Mouse (Mus musculus) cortical plate, adult 2 months (tissue): ENCODE data around the gene Shroom3.

Experiments
- CTCF ChIP-seq: fragments of 200-500 bp; IDR thresholded peaks from 2 replicates; pipeline ENCODE4 v1.5.1; 2011; ENCODE audit warnings: mild to moderate bottlenecking, control low read depth, low read length; ENCODE audit not compliant: insufficient read depth; ENCODE audit errors: extremely low read depth
- POLR2A ChIP-seq: fragments of 200-500 bp; IDR thresholded peaks from 2 replicates; pipeline ENCODE4 v1.6.1; 2011; ENCODE audit warnings: mild to moderate bottlenecking, low read length, control low read depth; ENCODE audit not compliant: insufficient read depth; ENCODE audit errors: extremely low read depth

DNA sequence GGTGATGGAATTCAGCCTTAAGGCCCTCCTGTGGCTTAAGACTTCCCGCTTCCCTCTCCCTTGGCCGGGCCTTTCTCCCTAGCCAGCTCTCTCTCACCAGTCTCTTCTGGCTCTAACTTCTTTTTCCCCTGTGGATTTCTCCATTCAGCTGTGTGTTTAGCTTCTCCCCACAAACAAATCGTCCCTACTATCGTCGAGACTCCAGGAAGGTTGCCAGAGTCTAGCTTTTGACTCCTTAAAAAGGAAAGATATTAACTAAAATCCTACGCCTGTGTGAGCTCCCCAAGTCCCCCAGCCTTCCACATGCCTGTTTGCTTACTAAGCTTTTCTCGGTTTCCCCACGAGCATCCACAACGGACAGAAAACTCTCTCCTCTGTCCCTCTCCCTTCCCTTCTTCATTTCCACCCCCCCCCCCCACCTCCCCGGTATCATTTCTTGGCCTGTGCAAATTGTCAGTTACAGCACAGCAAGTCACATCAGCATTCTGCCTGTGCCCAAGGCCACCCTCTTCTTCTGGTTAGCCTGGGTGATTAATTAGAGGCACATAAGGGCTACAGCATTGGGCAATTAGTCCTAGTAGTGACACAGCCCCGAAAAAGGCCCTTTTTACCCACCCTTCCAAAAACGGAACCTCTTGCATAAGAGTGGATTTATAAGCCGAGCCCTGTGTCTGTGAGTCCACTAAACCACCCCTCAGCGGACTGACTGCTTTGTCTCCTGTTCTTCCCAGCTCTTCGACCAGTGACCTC, 256.2 kb downstream of the Shroom3 start:
- no peak for TF ChIP-seq POLR2A
- no peak for TF ChIP-seq CTCF
